In genomic region chr2:130664102-130664701, GRCm38 (mm10) we compare ENCODE assay signal across 8 mouse cellular contexts. TPM values are rescaled to one million over a fixed set of nuclear protein-coding genes. Genes with fewer than 3 reads are reported as not detected.
DNase-seq lines count a peak whose midpoint lies in the region; ATAC-seq and TF ChIP-seq lines count a peak whose summit lies in the region.

Gene Ddrgk1 (minus strand): TSS chr2:130664659.

- peak within 1 kb of the TSS; percentile 63 for H3K4me3 ChIP-seq in forebrain, embryonic 10.5 days
- peak within 1 kb of the TSS; percentile 68 for H3K4me3 ChIP-seq in heart, embryonic 15.5 days
- H3K4me3 ChIP-seq in liver, embryonic 14.5 days (ENCODE audit: insufficient read depth in 1 of 2, low read depth in 2 of 2, low read length in 2 of 2), result peak within 1 kb of the TSS; percentile 60 to 72
- peak within 1 kb of the TSS; percentile 59 for H3K4me3 ChIP-seq in neural tube, embryonic 11.5 days (ENCODE audit: low read depth, low read length)
- peak within 1 kb of the TSS; percentile 54 for H3K4me3 ChIP-seq in stomach, postnatal 0 days (ENCODE audit: low read depth, low read length)

- DNase-seq in CD8-positive naive resting alpha-beta T cell, adult 2 months (ENCODE audit: low read depth in 2 of 2, low spot score in 2 of 2), result peak; percentile 73 to 79
- DNase-seq in c-Kit-positive CD71-negative TER-119-negative erythroid progenitor cells, embryonic 14.5 days (ENCODE audit: low read depth), result peak; percentile 87
- DNase-seq in forebrain, embryonic 10.5 days (ENCODE audit: extremely low spot score, low spot score), result peak; percentile 93
- DNase-seq in kidney, postnatal 25 days, result peak; percentile 94 to 96
- peak; percentile 86 to 91 (median 88) for DNase-seq in liver, embryonic 14.5 days (ENCODE audit: low read depth in 3 of 3, low spot score in 3 of 3)
- DNase-seq in neural tube, embryonic 11.5 days (ENCODE audit: low spot score), result peak; percentile 95
- DNase-seq in stomach, postnatal 0 days (ENCODE audit: low spot score), result peak; percentile 92

- under 1% methylated on average over 40 of the region's 40 CpGs for WGBS in forebrain, embryonic 10.5 days
- WGBS in heart, embryonic 15.5 days, result under 1% methylated on average over 40 of the region's 40 CpGs
- WGBS in liver, embryonic 14.5 days (ENCODE audit: insufficient replicate concordance), result under 1% methylated on average over 40 of the region's 40 CpGs
- under 1% methylated on average over 36 of the region's 40 CpGs for WGBS in neural tube, embryonic 11.5 days
- under 1% methylated on average over 39 of the region's 40 CpGs for WGBS in stomach, postnatal 0 days

- no peaks in the 10 kb centered on the region for H3K27me3 ChIP-seq in forebrain, embryonic 10.5 days (ENCODE audit: poor library complexity, severe bottlenecking)
- H3K27me3 ChIP-seq in heart, embryonic 15.5 days, result no peaks in the 10 kb centered on the region
- no peaks in the 10 kb centered on the region for H3K27me3 ChIP-seq in liver, embryonic 14.5 days (ENCODE audit: control insufficient read depth, insufficient read depth, low read length)
- H3K27me3 ChIP-seq in neural tube, embryonic 11.5 days (ENCODE audit: control insufficient read depth, insufficient read depth, low read length), result no peaks in the 10 kb centered on the region
- H3K27me3 ChIP-seq in stomach, postnatal 0 days (ENCODE audit: control insufficient read depth, insufficient read depth, low read length), result no peaks in the 10 kb centered on the region

- H3K36me3 ChIP-seq in forebrain, embryonic 10.5 days (replicated peaks), result peaks cover 37% of the 10 kb centered on the region
- peaks cover 16% of the 10 kb centered on the region for H3K36me3 ChIP-seq in heart, embryonic 15.5 days
- H3K36me3 ChIP-seq in liver, embryonic 14.5 days (replicated peaks; ENCODE audit: control insufficient read depth, insufficient read depth, low read depth), result peaks cover 16% of the 10 kb centered on the region
- no peaks in the 10 kb centered on the region for H3K36me3 ChIP-seq in neural tube, embryonic 11.5 days (ENCODE audit: control insufficient read depth, insufficient read depth, low read length)
- H3K36me3 ChIP-seq in stomach, postnatal 0 days (ENCODE audit: control insufficient read depth, insufficient read depth, low read length), result peaks cover 13% of the 10 kb centered on the region; the same call in 1 of the 2 replicates

- H3K9me3 ChIP-seq in forebrain, embryonic 10.5 days, result no peaks in the 10 kb centered on the region
- H3K9me3 ChIP-seq in heart, embryonic 15.5 days (replicated peaks), result no peaks in the 10 kb centered on the region
- no peaks in the 10 kb centered on the region for H3K9me3 ChIP-seq in liver, embryonic 14.5 days (ENCODE audit: control insufficient read depth, low read length)
- no peaks in the 10 kb centered on the region for H3K9me3 ChIP-seq in neural tube, embryonic 11.5 days (ENCODE audit: control insufficient read depth, low read length)
- H3K9me3 ChIP-seq in stomach, postnatal 0 days (ENCODE audit: control insufficient read depth, low read length), result no peaks in the 10 kb centered on the region

- peak within 1 kb of the TSS; percentile 97 for H3K27ac ChIP-seq in forebrain, embryonic 10.5 days
- H3K27ac ChIP-seq in heart, embryonic 15.5 days, result peak within 1 kb of the TSS; percentile 99
- H3K27ac ChIP-seq in liver, embryonic 14.5 days, result peak within 1 kb of the TSS; percentile 74
- peak within 1 kb of the TSS; percentile 94 for H3K27ac ChIP-seq in neural tube, embryonic 11.5 days (ENCODE audit: low read depth, low read length)
- H3K27ac ChIP-seq in stomach, postnatal 0 days (replicated peaks), result peak within 1 kb of the TSS; percentile 95

- TF ChIP-seq CTCF in liver, embryonic 14.5 days (IDR thresholded peaks at IDR 0.05; ENCODE audit: low read depth), result peak; percentile 37
- peak; percentile 59 for TF ChIP-seq CTCF in stomach, postnatal 0 days (IDR thresholded peaks at IDR 0.05; ENCODE audit: low read depth)

- H3K9ac ChIP-seq in heart, embryonic 15.5 days, result peak within 1 kb of the TSS; percentile 88
- H3K9ac ChIP-seq in liver, embryonic 14.5 days (replicated peaks), result peak within 1 kb of the TSS; percentile 82
- peak within 1 kb of the TSS; percentile 89 for H3K9ac ChIP-seq in neural tube, embryonic 11.5 days (ENCODE audit: low read length)
- H3K9ac ChIP-seq in stomach, postnatal 0 days (ENCODE audit: low read length), result peak within 1 kb of the TSS; percentile 74

- H3K4me2 ChIP-seq in heart, embryonic 15.5 days, result peak within 1 kb of the TSS; percentile 63
- peak within 1 kb of the TSS; percentile 81 for H3K4me2 ChIP-seq in liver, embryonic 14.5 days (ENCODE audit: low read depth)
- H3K4me2 ChIP-seq in neural tube, embryonic 11.5 days (ENCODE audit: low read depth), result peak within 1 kb of the TSS; percentile 60
- H3K4me2 ChIP-seq in stomach, postnatal 0 days (replicated peaks; ENCODE audit: low read depth), result peak within 1 kb of the TSS; percentile 70

- TF ChIP-seq EP300 in liver, embryonic 14.5 days (IDR thresholded peaks at IDR 0.05; ENCODE audit: low read depth), result 0 out of 2 replicates have a peak, but pooled peaks have one; percentile 49
- TF ChIP-seq EP300 in stomach, postnatal 0 days (optimal IDR thresholded peaks at IDR 0.05), result no peak

- peak; percentile 95 for ATAC-seq in heart, embryonic 15.5 days (replicated peaks; ENCODE audit: insufficient number of reproducible peaks, insufficient read depth, low FRiP score, low read depth)
- peak; percentile 92 for ATAC-seq in liver, embryonic 14.5 days (ENCODE audit: insufficient read depth)
- ATAC-seq in neural tube, embryonic 11.5 days (ENCODE audit: insufficient read depth, low FRiP score, low TSS enrichment), result peak; percentile 94
- ATAC-seq in stomach, postnatal 0 days (ENCODE audit: low FRiP score, low TSS enrichment), result peak; percentile 96

- H3K4me1 ChIP-seq in forebrain, embryonic 10.5 days, result peaks cover 48% of the 10 kb centered on the region
- peaks cover 19% of the 10 kb centered on the region for H3K4me1 ChIP-seq in heart, embryonic 15.5 days (replicated peaks)
- H3K4me1 ChIP-seq in liver, embryonic 14.5 days (replicated peaks; ENCODE audit: control insufficient read depth in 2 of 2, insufficient read depth in 2 of 2, low read length in 1 of 2), result peaks cover 18 to 23% of the 10 kb centered on the region in 2 experiments
- H3K4me1 ChIP-seq in neural tube, embryonic 11.5 days (ENCODE audit: control insufficient read depth, insufficient read depth, low read length), result peaks cover 10% of the 10 kb centered on the region
- H3K4me1 ChIP-seq in stomach, postnatal 0 days (replicated peaks; ENCODE audit: control insufficient read depth, insufficient read depth), result peaks cover 9% of the 10 kb centered on the region; the same call in 1 of the 2 replicates

RNA-seq across cellular contexts. Expression of gene Ddrgk1, which starts in this region (rescaled TPM):
- 44.7 and 46.9 TPM in 2 replicates for polyA plus RNA-seq in forebrain, embryonic 10.5 days (2016; fragmentation: Nextera tagmentation; extraction: Ambion mirVana)
- 44.8 and 46.2 TPM in 2 replicates for polyA plus RNA-seq in heart, embryonic 15.5 days (2015; fragmentation: Nextera tagmentation; extraction: Ambion mirVana)
- 12.8 and 27.9 TPM in 2 replicates for polyA plus RNA-seq in liver, embryonic 14.5 days (2012; rRNA removed)
- polyA plus RNA-seq in liver, embryonic 14.5 days (2014; fragmentation: Nextera tagmentation; extraction: Ambion mirVana), result 34.6 and 35.4 TPM in 2 replicates
- polyA plus RNA-seq in neural tube, embryonic 11.5 days (2014; fragmentation: Nextera tagmentation; extraction: Ambion mirVana), result 44.5 and 44.8 TPM in 2 replicates
- polyA plus RNA-seq in stomach, postnatal 0 days (2015; fragmentation: Nextera tagmentation; extraction: Ambion mirVana), result 84.3 and 85.0 TPM in 2 replicates

Comparison
In these comparisons a context has a peak if more than half of its experiments do, and no peak if none do; other contexts are left out.
1. Peak in every context shown above with its lines: DNase-seq, ATAC-seq, H3K4me3 ChIP-seq and H3K27ac ChIP-seq.